Mouse (Mus musculus) megakaryocyte-erythroid progenitor cell, adult 5-6 weeks (primary cell): Measurements from ENCODE around the gene Hes3. TPM values are rescaled to one million over a fixed set of nuclear protein-coding genes. Genes with fewer than 3 reads are reported as not detected.

ENCODE experiments used
- total RNA-seq, 2 experiments: library from RNA; stranded (forward) in 1 of 2; stranded (reverse) in 1 of 2; fragments of 200-1000, 215-1000 nt in 1 of 2; fragments of >200 nt in 1 of 2; fragmentation: Nextera tagmentation in 1 of 2; gene quantifications; 2 replicates each; pipeline ENCODE4 v1.2.3; 2014 to 2017

Gene Hes3
- total RNA-seq, 2 experiments from 2014 or later, result not detected

Other genes with a start within 250 kb of the Hes3 start
- gene Plekhg5, start 219.2 kb downstream of the Hes3 start, total RNA-seq (2014; fragmentation: Nextera tagmentation), result 8.9 and 15.6 TPM in 2 replicates
- gene Plekhg5, start 219.2 kb downstream of the Hes3 start, total RNA-seq (2017), result 6.8 and 7.1 TPM in 2 replicates
- not detected in 2 replicates for gene Tnfrsf25, start 175.7 kb downstream of the Hes3 start, total RNA-seq (2014; fragmentation: Nextera tagmentation)
- gene Tnfrsf25, start 175.7 kb downstream of the Hes3 start, total RNA-seq (2017), result not detected in 2 replicates
- 2.9 and 5.7 TPM in 2 replicates for gene Espn, start 139.3 kb downstream of the Hes3 start, total RNA-seq (2014; fragmentation: Nextera tagmentation)
- gene Espn, start 139.3 kb downstream of the Hes3 start, total RNA-seq (2017), result 2.2 and 3.1 TPM in 2 replicates
- gene Hes2, start 132.8 kb downstream of the Hes3 start, total RNA-seq (2014; fragmentation: Nextera tagmentation), result 0.35 TPM in 1 of 2 replicates, not detected in the other
- not detected in 2 replicates for gene Hes2, start 132.8 kb downstream of the Hes3 start, total RNA-seq (2017)
- gene Acot7, start 113.5 kb downstream of the Hes3 start, total RNA-seq (2014; fragmentation: Nextera tagmentation), result 33.8 and 42.9 TPM in 2 replicates
- gene Acot7, start 113.5 kb downstream of the Hes3 start, total RNA-seq (2017), result 25.3 and 38.1 TPM in 2 replicates
- not detected in 2 replicates for gene Gpr153, start 17.4 kb downstream of the Hes3 start, total RNA-seq (2014; fragmentation: Nextera tagmentation)
- not detected in 2 replicates for gene Gpr153, start 17.4 kb downstream of the Hes3 start, total RNA-seq (2017)
- gene Icmt, start 5.6 kb upstream of the Hes3 start, total RNA-seq (2014; fragmentation: Nextera tagmentation), result 23.1 and 26.7 TPM in 2 replicates
- gene Icmt, start 5.6 kb upstream of the Hes3 start, total RNA-seq (2017), result 12.6 and 12.9 TPM in 2 replicates
- not detected in 2 replicates for gene Rnf207, start 27.3 kb upstream of the Hes3 start, total RNA-seq (2014; fragmentation: Nextera tagmentation)
- gene Rnf207, start 27.3 kb upstream of the Hes3 start, total RNA-seq (2017), result 0.38 TPM in 1 of 2 replicates, not detected in the other
- 2,168 and 2,467 TPM in 2 replicates for gene Rpl22, start 34.1 kb upstream of the Hes3 start, total RNA-seq (2014; fragmentation: Nextera tagmentation)
- gene Rpl22, start 34.1 kb upstream of the Hes3 start, total RNA-seq (2017), result 3,890 and 4,556 TPM in 2 replicates
- gene Chd5, start 47.0 kb upstream of the Hes3 start, total RNA-seq (2014; fragmentation: Nextera tagmentation), result 0.10 TPM in 1 of 2 replicates, not detected in the other
- 0.04 TPM in 1 of 2 replicates, not detected in the other for gene Chd5, start 47.0 kb upstream of the Hes3 start, total RNA-seq (2017)
- gene Nphp4, start 185.0 kb upstream of the Hes3 start, total RNA-seq (2014; fragmentation: Nextera tagmentation), result 0.61 TPM in 1 of 2 replicates, not detected in the other
- gene Nphp4, start 185.0 kb upstream of the Hes3 start, total RNA-seq (2017), result 0.19 TPM in 1 of 2 replicates, not detected in the other
- 42.5 and 57.5 TPM in 2 replicates for gene Kcnab2, start 186.2 kb upstream of the Hes3 start, total RNA-seq (2014; fragmentation: Nextera tagmentation)
- gene Kcnab2, start 186.2 kb upstream of the Hes3 start, total RNA-seq (2017), result 59.7 and 75.3 TPM in 2 replicates